Mouse (Mus musculus) kidney, postnatal 0 days (tissue): ENCODE results near the gene Slc22a7. TPM values are rescaled to one million over a fixed set of nuclear protein-coding genes. Genes with fewer than 3 reads are reported as not detected.
A peak's percentile ranks its signal among the peaks of the same experiment; 100 is the strongest.

ENCODE experiments used
- ATAC-seq: fragments of 200-750 bp; cut with Nextera tagmentation; replicated peaks from 2 replicates; pipeline ENCODE4 v1.8.0; 2017; ENCODE audit warnings: low read depth, moderate number of reproducible peaks, moderate TSS enrichment, moderate library complexity; ENCODE audit not compliant: low FRiP score
- DNase-seq: peaks from one replicate; pipeline ENCODE4 v3.0.0-alpha.2; 2016; ENCODE audit warnings: low spot score
- H3K27ac ChIP-seq: fragments of 300-500 bp; sonication (generic); 2 replicates; pipeline ENCODE4 v1.5.1; 2014; ENCODE audit warnings: mild to moderate bottlenecking
- H3K27me3 ChIP-seq: fragments of 300-500 bp; sonication (generic); 2 replicates; pipeline ENCODE4 v1.6.1; 2014; ENCODE audit warnings: low read length, mixed read lengths; ENCODE audit not compliant: insufficient read depth
- H3K36me3 ChIP-seq: fragments of 300-500 bp; sonication (generic); 2 replicates; pipeline ENCODE4 v1.6.1; 2014; ENCODE audit warnings: low read length, mixed read lengths; ENCODE audit not compliant: insufficient read depth
- H3K4me1 ChIP-seq: fragments of 300-500 bp; sonication (generic); replicated peaks from 2 replicates; pipeline ENCODE4 v1.6.1; 2014; ENCODE audit warnings: antibody characterized with exemption, low read length, mixed read lengths; ENCODE audit not compliant: insufficient read depth
- H3K4me2 ChIP-seq: fragments of 300-500 bp; sonication (generic); 2 replicates; pipeline ENCODE4 v1.6.1; 2014; ENCODE audit warnings: mild to moderate bottlenecking, low read length, moderate library complexity, mixed read lengths
- H3K4me3 ChIP-seq: fragments of 300-500 bp; sonication (generic); replicated peaks from 2 replicates; pipeline ENCODE4 v1.5.1; 2014; ENCODE audit warnings: low read depth, low read length
- H3K9ac ChIP-seq: fragments of 300-500 bp; sonication (generic); 2 replicates; pipeline ENCODE4 v1.6.1; 2014; ENCODE audit warnings: low read depth, low read length
- H3K9me3 ChIP-seq: fragments of 300-500 bp; sonication (generic); replicated peaks from 2 replicates; pipeline ENCODE4 v1.6.1; 2016; ENCODE audit warnings: low read length, inconsistent platforms, mixed read lengths
- CTCF ChIP-seq: IDR thresholded peaks from 2 replicates; pipeline ENCODE4 v1.5.1; 2016; ENCODE audit warnings: antibody characterized with exemption, low read depth, mild to moderate bottlenecking, moderate library complexity
- WGBS: fragments of 180-500 bp; shearing (Covaris S2); extraction: QIAGEN DNeasy Blood & Tissue Kit; methylation state at CpG from one replicate; pipeline ENCODE4 v1.1.7; 2014; 5-methylcytosine and 5-hydroxymethylcytosine counted together
- polyA plus RNA-seq: library from polyadenylated mRNA; unstranded; fragments of >200 nt; fragmentation: Nextera tagmentation; extraction: Ambion mirVana; gene quantifications from 2 replicates; pipeline ENCODE4 v1.2.1, GENCODE M21; 2015

The Slc22a7 gene
- polyA plus RNA-seq, 1 experiment from 2014 or later = 1.9 TPM

DNA sequence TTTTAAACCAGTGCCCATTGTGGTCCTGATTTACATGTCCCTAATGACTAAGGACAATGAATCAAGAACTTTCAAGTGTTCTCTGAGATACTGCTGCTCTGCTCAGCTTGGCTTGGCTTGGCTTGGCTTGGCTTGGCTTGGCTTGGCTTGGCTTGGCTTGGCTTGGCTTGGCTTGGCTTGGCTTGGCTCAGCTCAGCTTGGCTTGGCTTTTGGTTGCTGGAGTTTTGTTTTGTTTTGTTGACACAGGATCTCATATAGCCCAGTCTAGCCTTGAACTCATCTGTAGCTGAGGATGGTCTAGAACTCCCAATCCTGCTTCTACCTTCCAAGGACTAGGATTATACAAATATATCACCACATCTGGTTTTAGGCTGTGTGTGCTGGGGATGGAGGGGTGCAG is 11.8 kb downstream of the Slc22a7 start:
- Histone ChIP-seq H3K4me1 (no peaks in the 10 kb centered on the region), H3K36me3 (no peaks in the 10 kb centered on the region), H3K9me3 (no peaks in the 10 kb centered on the region), H3K9ac (no peak overlapping the region), H3K27me3 (no peaks in the 10 kb centered on the region), H3K4me2 (no peak overlapping the region), H3K4me3 (no peak overlapping the region), H3K27ac (no peak overlapping the region)
- ATAC-seq = no peak
- TF ChIP-seq CTCF = no peak
- no peak for DNase-seq

GRCm38 (mm10) chr17:46419717-46420116 is 18.5 kb downstream of the Slc22a7 start:
- 0 out of 2 replicates have a peak, but pooled peaks have one; percentile 11 for TF ChIP-seq CTCF

GRCm38 (mm10) chr17:46418628-46419027 is 19.6 kb downstream of the Slc22a7 start:
- H3K36me3 ChIP-seq = 0 out of 2 replicates have a peak, but pooled peaks cover 2% of the 10 kb centered on the region
- DNase-seq = peak; percentile 26
- no peaks in the 10 kb centered on the region for H3K27me3 ChIP-seq
- H3K27ac ChIP-seq = no peak overlapping the region
- TF ChIP-seq CTCF = no peak
- 72% methylated on average over 5 of the region's 5 CpGs for WGBS
- no peak for ATAC-seq
- no peak overlapping the region for H3K9ac ChIP-seq
- no peak overlapping the region for H3K4me2 ChIP-seq
- no peak overlapping the region for H3K4me3 ChIP-seq
- H3K4me1 ChIP-seq = no peaks in the 10 kb centered on the region
- no peaks in the 10 kb centered on the region for H3K9me3 ChIP-seq

More at GRCm38 (mm10) chr17:46419717-46420116, 18.5 kb downstream of the Slc22a7 start:
- Histone ChIP-seq H3K27me3 (no peaks in the 10 kb centered on the region), H3K4me2 (no peak overlapping the region), H3K9ac (no peak overlapping the region), H3K4me3 (no peak overlapping the region), H3K36me3 (no peaks in the 10 kb centered on the region), H3K27ac (no peak overlapping the region), H3K9me3 (no peaks in the 10 kb centered on the region), H3K4me1 (no peaks in the 10 kb centered on the region)
- DNase-seq (no peak), ATAC-seq (no peak)

DNA sequence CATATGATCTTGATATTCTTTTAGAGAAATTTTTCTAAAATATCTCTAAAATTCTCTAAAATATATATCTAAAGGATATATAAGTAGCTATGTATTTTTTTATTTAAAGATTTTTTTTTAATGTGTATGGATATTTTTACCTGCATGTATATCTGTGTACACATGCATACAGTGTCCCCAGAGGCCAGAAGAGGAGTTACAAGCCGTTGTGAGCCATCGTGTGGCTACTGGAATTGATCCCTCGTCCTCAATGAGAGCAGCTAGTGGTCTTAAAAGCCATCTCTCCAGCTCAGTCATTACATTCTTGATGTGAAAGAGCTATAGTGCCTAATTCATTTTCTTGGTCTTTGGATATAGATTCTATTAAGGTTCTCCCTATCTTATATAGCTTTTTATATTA is 29.8 kb downstream of the Slc22a7 start:
- Histone ChIP-seq H3K9ac (no peak overlapping the region), H3K4me3 (no peak overlapping the region), H3K4me1 (no peaks in the 10 kb centered on the region), H3K36me3 (peaks cover 45% of the 10 kb centered on the region), H3K27me3 (no peaks in the 10 kb centered on the region), H3K9me3 (no peaks in the 10 kb centered on the region), H3K27ac (no peak overlapping the region), H3K4me2 (no peak overlapping the region)
- WGBS = 32% methylated on average over 3 of the region's 3 CpGs
- TF ChIP-seq CTCF = peak; percentile 50; the same call in 1 of the 2 replicates
- no peak for ATAC-seq
- peak; percentile 47 for DNase-seq

- no peak overlapping the region for H3K9ac ChIP-seq
- no peak for TF ChIP-seq CTCF
- no peak overlapping the region for H3K27ac ChIP-seq
- WGBS = 79% methylated on average over 1 of the region's 1 CpGs
- 0 out of 2 replicates have a peak, but pooled peaks cover 27% of the 10 kb centered on the region for H3K36me3 ChIP-seq
- H3K4me1 ChIP-seq = no peaks in the 10 kb centered on the region
- DNase-seq (no peak), ATAC-seq (no peak)
- H3K27me3 ChIP-seq = no peaks in the 10 kb centered on the region
- H3K4me3 ChIP-seq = no peak overlapping the region
- H3K9me3 ChIP-seq = no peaks in the 10 kb centered on the region
- no peak overlapping the region for H3K4me2 ChIP-seq
Observed at GRCm38 (mm10) chr17:46394631-46395030, 43.6 kb downstream of the Slc22a7 start.

DNA sequence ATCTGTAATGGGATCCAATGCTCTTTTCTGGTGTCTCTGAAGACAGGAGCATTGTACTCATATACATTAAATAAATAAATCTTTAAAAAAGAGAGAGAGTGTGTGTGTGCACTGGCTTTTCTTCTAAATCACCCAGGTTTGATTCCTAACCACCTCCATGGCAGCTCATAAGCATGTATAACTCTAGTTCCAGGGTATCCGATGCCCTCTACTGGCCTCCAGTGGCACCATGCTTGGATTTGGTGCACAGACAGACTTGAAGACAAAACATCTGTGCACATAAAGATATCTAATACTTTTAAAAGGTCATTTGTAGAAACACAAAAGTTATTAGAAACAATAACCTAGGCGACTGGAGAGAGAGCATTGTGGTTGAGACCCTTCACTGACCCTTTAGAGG is 45.2 kb downstream of the Slc22a7 start:
- no peak for ATAC-seq
- Histone ChIP-seq H3K4me2 (no peak overlapping the region), H3K27ac (no peak overlapping the region), H3K36me3 (0 out of 2 replicates have a peak, but pooled peaks cover 19% of the 10 kb centered on the region), H3K9ac (no peak overlapping the region), H3K9me3 (no peaks in the 10 kb centered on the region), H3K27me3 (no peaks in the 10 kb centered on the region), H3K4me3 (no peak overlapping the region), H3K4me1 (no peaks in the 10 kb centered on the region)
- DNase-seq = peak; percentile 71
- 47% methylated on average over 2 of the region's 2 CpGs for WGBS
- peak; percentile 83 for TF ChIP-seq CTCF

GRCm38 (mm10) chr17:46388200-46388599 is 50.1 kb downstream of the Slc22a7 start:
- no peaks in the 10 kb centered on the region for H3K27me3 ChIP-seq
- H3K27ac ChIP-seq = no peak overlapping the region
- DNase-seq = no peak
- no peaks in the 10 kb centered on the region for H3K9me3 ChIP-seq
- peaks cover 5% of the 10 kb centered on the region; the same call in 1 of the 2 replicates for H3K4me1 ChIP-seq
- 0 out of 2 replicates have a peak, but pooled peaks cover 14% of the 10 kb centered on the region for H3K36me3 ChIP-seq
- WGBS = 63% methylated on average over 3 of the region's 3 CpGs
- no peak overlapping the region for H3K4me3 ChIP-seq
- no peak overlapping the region for H3K9ac ChIP-seq
- no peak for TF ChIP-seq CTCF
- ATAC-seq = no peak
- no peak overlapping the region for H3K4me2 ChIP-seq
